Mouse (Mus musculus) MEL (cell line): ENCODE results near the gene Qars. TPM values are rescaled to one million over a fixed set of nuclear protein-coding genes. Genes with fewer than 3 reads are reported as not detected.

ENCODE experiments used
- DNase-seq: peaks from one replicate; pipeline ENCODE4 v3.0.0; 2011; ENCODE audit warnings: low read depth, low spot score
- H3K27ac ChIP-seq: 2 replicates; pipeline ENCODE4 v1.5.1; 2012; ENCODE audit warnings: low read depth, mild to moderate bottlenecking, control low read depth, low read length, moderate library complexity; ENCODE audit not compliant: control insufficient read depth
- H3K27me3 ChIP-seq, 2 experiments: fragments of 150-350 bp in 1 of 2; sonication (generic) in 1 of 2; 2 replicates each; pipeline ENCODE4 v1.6.1; 2012; ENCODE audit warnings: low read length in 2 of 2, mild to moderate bottlenecking in 2 of 2, improper control_type of control experiment in 1 of 2, moderate library complexity in 1 of 2; ENCODE audit not compliant: insufficient read depth in 2 of 2, control insufficient read depth in 1 of 2
- H3K36me3 ChIP-seq, 2 experiments: 2 replicates each; pipeline ENCODE4 v1.6.1; 2012 to 2014; ENCODE audit warnings: low read length in 2 of 2, improper control_type of control experiment in 1 of 2, inconsistent platforms in 1 of 2, mild to moderate bottlenecking in 1 of 2; ENCODE audit not compliant: insufficient read depth in 2 of 2, control insufficient read depth in 1 of 2
- H3K4me1 ChIP-seq, 2 experiments: fragments of 150-350 bp in 1 of 2; sonication (generic) in 1 of 2; 2 replicates each; pipeline ENCODE4 v1.6.1; 2012; ENCODE audit warnings: low read length in 2 of 2, improper control_type of control experiment in 1 of 2, mild to moderate bottlenecking in 1 of 2; ENCODE audit not compliant: insufficient read depth in 2 of 2, control insufficient read depth in 1 of 2
- H3K4me3 ChIP-seq, 2 experiments: fragments of 150-350 bp in 1 of 2; sonication (generic) in 1 of 2; 2 replicates each; pipeline ENCODE4 v1.5.1; 2012; ENCODE audit warnings: low read depth in 2 of 2, low read length in 2 of 2, mild to moderate bottlenecking in 2 of 2, moderate library complexity in 2 of 2, control low read depth in 1 of 2, improper control_type of control experiment in 1 of 2; ENCODE audit not compliant: control insufficient read depth in 1 of 2, insufficient read depth in 1 of 2
- H3K79me2 ChIP-seq: 2 replicates; pipeline ENCODE4 v1.6.1; 2012; ENCODE audit warnings: mild to moderate bottlenecking, low read length, moderate library complexity; ENCODE audit not compliant: control insufficient read depth, poor library complexity, insufficient read depth
- H3K9ac ChIP-seq: 2 replicates; pipeline ENCODE4 v1.6.1; 2012; ENCODE audit warnings: low read depth, mild to moderate bottlenecking, control low read depth, low read length, moderate library complexity; ENCODE audit not compliant: control insufficient read depth, poor library complexity, severe bottlenecking
- H3K9me3 ChIP-seq: fragments of 150-350 bp; sonication (generic); replicated peaks from 2 replicates; pipeline ENCODE4 v1.6.1; 2012; ENCODE audit warnings: mild to moderate bottlenecking, low read length, improper control_type of control experiment, moderate library complexity; ENCODE audit not compliant: insufficient read depth
- BHLHE40 ChIP-seq: IDR thresholded peaks from 2 replicates; pipeline ENCODE4 v1.6.1; 2012; ENCODE audit warnings: low read depth, mild to moderate bottlenecking, inconsistent platforms, low read length, improper control_type of control experiment, borderline replicate concordance
- CTCF ChIP-seq, 3 experiments: IDR thresholded peaks in 2 of 3; conservative IDR thresholded peaks in 1 of 3; 2 replicates each; pipeline ENCODE4 v1.5.1; 2011 to 2012; ENCODE audit warnings: low read length in 3 of 3, low read depth in 2 of 3, mild to moderate bottlenecking in 2 of 3, improper control_type of control experiment in 1 of 3, inconsistent platforms in 1 of 3, mixed read lengths in 1 of 3, moderate library complexity in 1 of 3; ENCODE audit not compliant: control insufficient read depth in 1 of 3, insufficient read depth in 1 of 3, poor library complexity in 1 of 3, severe bottlenecking in 1 of 3
- E2F4 ChIP-seq: IDR thresholded peaks from 2 replicates; pipeline ENCODE4 v1.6.1; 2011; ENCODE audit warnings: low read depth, low read length, improper control_type of control experiment, borderline replicate concordance
- EP300 ChIP-seq, 2 experiments: IDR thresholded peaks; 2 replicates each; pipeline ENCODE4 v1.6.1; 2011; ENCODE audit warnings: improper control_type of control experiment in 2 of 2, low read length in 2 of 2, low read depth in 1 of 2, mild to moderate bottlenecking in 1 of 2
- GABPA ChIP-seq: IDR thresholded peaks from 2 replicates; pipeline ENCODE4 v1.6.1; 2012; ENCODE audit warnings: low read depth, mild to moderate bottlenecking, inconsistent platforms, low read length, improper control_type of control experiment, moderate library complexity
- JUND ChIP-seq: IDR thresholded peaks from 2 replicates; pipeline ENCODE4 v1.6.1; 2011; ENCODE audit warnings: low read depth, mild to moderate bottlenecking, improper control_type of control experiment, low read length
- KAT2A ChIP-seq: conservative IDR thresholded peaks from 2 replicates; pipeline ENCODE4 v1.6.1; 2012; ENCODE audit warnings: low read depth, low read length, improper control_type of control experiment, inconsistent platforms
- MAFK ChIP-seq: IDR thresholded peaks from 2 replicates; pipeline ENCODE4 v1.6.1; 2011; ENCODE audit warnings: low read depth, mild to moderate bottlenecking, low read length, improper control_type of control experiment, borderline replicate concordance
- MAX ChIP-seq: IDR thresholded peaks from 2 replicates; pipeline ENCODE4 v1.6.1; 2011; ENCODE audit warnings: low read length, improper control_type of control experiment
- MAZ ChIP-seq: IDR thresholded peaks from 2 replicates; pipeline ENCODE4 v1.6.1; 2012; ENCODE audit warnings: low read depth, mild to moderate bottlenecking, inconsistent platforms, low read length, improper control_type of control experiment
- MEF2A ChIP-seq: IDR thresholded peaks from 2 replicates; pipeline ENCODE4 v1.6.1; 2014; ENCODE audit warnings: low read depth, mild to moderate bottlenecking, inconsistent platforms, low read length, improper control_type of control experiment; ENCODE audit not compliant: poor library complexity, insufficient replicate concordance, severe bottlenecking; ENCODE audit errors: extremely low read depth
- MXI1 ChIP-seq: IDR thresholded peaks from 2 replicates; pipeline ENCODE4 v1.6.1; 2011; ENCODE audit warnings: mild to moderate bottlenecking, low read depth, low read length, improper control_type of control experiment
- MYC ChIP-seq: IDR thresholded peaks from 2 replicates; pipeline ENCODE4 v1.6.1; 2011; ENCODE audit warnings: low read depth, mild to moderate bottlenecking, low read length, improper control_type of control experiment, moderate library complexity
- POLR2AphosphoS2 ChIP-seq: IDR thresholded peaks from 2 replicates; pipeline ENCODE4 v1.6.1; 2011; ENCODE audit warnings: low read length, improper control_type of control experiment
- POLR2AphosphoS5 ChIP-seq: IDR thresholded peaks from 2 replicates; pipeline ENCODE4 v1.6.1; 2012; ENCODE audit warnings: low read depth, borderline replicate concordance, mild to moderate bottlenecking, inconsistent platforms, low read length, moderate library complexity, mixed read lengths
- SIN3A ChIP-seq: IDR thresholded peaks from 2 replicates; pipeline ENCODE4 v1.6.1; 2012; ENCODE audit warnings: low read length, improper control_type of control experiment, inconsistent platforms
- TAL1 ChIP-seq: IDR thresholded peaks from 2 replicates; pipeline ENCODE4 v1.6.1; 2012; ENCODE audit warnings: mild to moderate bottlenecking, inconsistent platforms, low read length, moderate library complexity, mixed read lengths
- TCF12 ChIP-seq: IDR thresholded peaks from 2 replicates; pipeline ENCODE4 v1.6.1; 2014; ENCODE audit warnings: low read depth, mild to moderate bottlenecking, inconsistent platforms, low read length, improper control_type of control experiment, moderate library complexity
- USF1 ChIP-seq: IDR thresholded peaks from 2 replicates; pipeline ENCODE4 v1.6.1; 2014; ENCODE audit warnings: low read depth, mild to moderate bottlenecking, inconsistent platforms, low read length, improper control_type of control experiment, moderate library complexity
- USF2 ChIP-seq, 2 experiments: IDR thresholded peaks; 2 replicates each; pipeline ENCODE4 v1.6.1; 2011 to 2012; ENCODE audit warnings: improper control_type of control experiment in 2 of 2, low read length in 2 of 2, borderline replicate concordance in 1 of 2, inconsistent platforms in 1 of 2, low read depth in 1 of 2, mild to moderate bottlenecking in 1 of 2; ENCODE audit not compliant: insufficient read depth in 1 of 2
- ZKSCAN1 ChIP-seq: IDR thresholded peaks from 2 replicates; pipeline ENCODE4 v1.6.1; 2012; ENCODE audit warnings: low read depth, mild to moderate bottlenecking, inconsistent platforms, low read length, improper control_type of control experiment, moderate library complexity
- ZMIZ1 ChIP-seq: IDR thresholded peaks from 2 replicates; pipeline ENCODE4 v1.6.1; 2012; ENCODE audit warnings: low read depth, mild to moderate bottlenecking, inconsistent platforms, low read length, improper control_type of control experiment, moderate library complexity
- ZNF384 ChIP-seq: IDR thresholded peaks from 2 replicates; pipeline ENCODE4 v1.6.1; 2012; ENCODE audit warnings: low read depth, mild to moderate bottlenecking, inconsistent platforms, low read length, improper control_type of control experiment
- polyA plus RNA-seq, 2 experiments: library from polyadenylated mRNA; stranded (reverse) in 1 of 2; unstranded in 1 of 2; fragments of >175 nt in 1 of 2; fragments of >200 nt in 1 of 2; gene quantifications; 2 replicates each; pipeline versions ENCODE4 v1.2.1 to v1.2.4; 2012; ENCODE audit warnings: low replicate concordance in 2 of 2, low read depth in 1 of 2; ENCODE audit not compliant: insufficient read length in 2 of 2, insufficient read depth in 1 of 2, missing spikeins in 1 of 2
- total RNA-seq: library from RNA; depleted of rRNA; stranded (reverse); fragments of 300-350 nt; gene quantifications from 2 replicates; pipeline ENCODE4 v1.2.3, GENCODE M21; 2012

The Qars gene
- total and polyA plus RNA-seq, 3 experiments: 286 to 407 TPM; not detected in 1

GRCm38 (mm10) chr9:108507619-108508434 is at the start of gene Qars (continued):
- TF ChIP-seq CTCF (IDR thresholded peaks at IDR 0.05 in 2 of 3, conservative IDR thresholded peaks at IDR 0.05 in 1 of 3; ENCODE audit: control insufficient read depth in 1 of 3, insufficient read depth in 1 of 3, low read depth in 2 of 3, low read length in 3 of 3, poor library complexity in 1 of 3, severe bottlenecking in 1 of 3): no peak
- no peak for TF ChIP-seq GABPA
- TF ChIP-seq BHLHE40: no peak
- no peak for TF ChIP-seq E2F4
- TF ChIP-seq POLR2AphosphoS2: no peak; the same call in 1 of the 2 replicates

- Histone ChIP-seq H3K9ac (peak overlapping the region; percentile 29), H3K9me3 (no peaks in the 10 kb centered on the region), H3K79me2 (peaks cover 16% of the 10 kb centered on the region), H3K36me3 (peaks cover 0 to 27% of the 10 kb centered on the region in 2 experiments; a peak in 2 of 4 replicates), H3K4me1 (peaks cover 13 to 42% of the 10 kb centered on the region in 2 experiments), H3K4me3 (peak overlapping the region; percentile 80 to 96), H3K27me3 (no peaks in the 10 kb centered on the region), H3K27ac (peak overlapping the region; percentile 74)
- no peak for DNase-seq
- 0 out of 4 replicates have a peak, but pooled peaks of 1 of the 2 experiments have one; percentile 7 for TF ChIP-seq EP300 (IDR thresholded peaks at IDR 0.05; ENCODE audit: low read depth in 1 of 2, low read length in 2 of 2)
- TF ChIP-seq MAFK: no peak
- 0 out of 2 replicates have a peak, but pooled peaks have one; percentile 40 for TF ChIP-seq MYC
- TF ChIP-seq ZMIZ1: no peak; the same call in 1 of the 2 replicates
These were observed 47.6 kb upstream of the Qars start for GRCm38 (mm10) chr9:108459939-108460318.

DNA sequence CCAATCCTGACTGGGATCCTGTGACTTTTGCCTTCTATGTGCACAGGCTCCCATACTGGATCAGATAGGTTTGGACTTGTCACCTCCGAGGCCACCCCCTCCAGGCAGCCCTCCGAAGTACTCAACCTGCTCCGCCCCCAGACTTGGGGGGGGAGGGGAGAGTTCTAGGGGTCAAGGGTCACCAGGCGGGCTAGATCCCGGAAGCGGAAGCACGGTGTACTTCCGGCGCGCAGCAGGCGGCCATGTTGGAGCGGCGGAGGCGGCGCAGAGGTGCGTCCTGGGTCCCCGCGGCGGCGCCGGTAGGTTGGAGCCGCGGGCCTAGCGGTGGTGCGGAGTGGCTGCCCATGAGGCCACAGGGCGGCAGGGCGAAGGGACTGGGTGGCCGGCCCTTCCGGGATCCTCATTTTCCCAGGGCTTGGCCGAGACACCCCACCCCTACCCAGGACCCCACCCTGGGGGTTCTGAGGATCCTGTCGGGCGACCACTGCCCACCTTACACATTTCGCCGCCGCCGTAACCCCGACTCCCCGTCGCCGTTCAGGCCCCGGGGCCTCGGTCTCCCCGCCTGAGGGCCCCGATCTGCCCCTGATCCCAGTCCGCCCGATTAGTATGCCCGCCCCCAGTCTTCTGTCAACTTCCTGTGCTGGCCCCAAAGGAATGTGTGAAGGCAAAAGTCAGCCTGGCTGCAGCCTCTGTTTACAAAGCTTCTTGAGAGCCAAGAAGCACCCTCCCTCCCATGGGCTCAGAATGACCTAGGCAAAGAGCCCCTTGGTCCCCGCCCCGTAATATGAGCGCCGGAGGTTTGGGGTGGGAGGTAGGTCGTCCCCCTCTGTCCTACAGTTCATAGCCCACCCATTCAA is 47.0 kb upstream of the Qars start, which contains the start of gene Ccdc71:
Gene Ccdc71 (plus strand): TSS at position 209 of the 860 bp plus-strand sequence.
- peaks cover 13 to 38% of the 10 kb centered on the region in 2 experiments for H3K4me1 ChIP-seq
- no peak for TF ChIP-seq TAL1
- no peak for TF ChIP-seq USF1
- peak; percentile 89 for TF ChIP-seq SIN3A
- peak; percentile 31; the same call in 1 of the 2 replicates for TF ChIP-seq TCF12
- TF ChIP-seq POLR2AphosphoS2: peak; percentile 69; the same call in 1 of the 2 replicates
- TF ChIP-seq MAX: no peak
- TF ChIP-seq E2F4: no peak
- no peak for TF ChIP-seq USF2 (IDR thresholded peaks at IDR 0.05; ENCODE audit: borderline replicate concordance in 1 of 2, insufficient read depth in 1 of 2, low read depth in 1 of 2, low read length in 2 of 2)
- TF ChIP-seq POLR2AphosphoS5: no peak
- no peak for TF ChIP-seq MEF2A
- peak; percentile 91 for TF ChIP-seq KAT2A
- peak; percentile 77; the same call in 1 of the 2 replicates for TF ChIP-seq ZKSCAN1
- TF ChIP-seq MXI1: peak; percentile 42; the same call in 1 of the 2 replicates
- no peak for TF ChIP-seq JUND
- peak; percentile 87 for TF ChIP-seq MAZ
- TF ChIP-seq BHLHE40: 0 out of 2 replicates have a peak, but pooled peaks have one; percentile 39
- peak; percentile 42; the same call in 1 of the 2 replicates for TF ChIP-seq ZMIZ1
- peak in 1 of 2 experiments; percentile 57; a peak in 2 of 4 replicates for TF ChIP-seq EP300 (IDR thresholded peaks at IDR 0.05; ENCODE audit: low read depth in 1 of 2, low read length in 2 of 2)
- no peak for TF ChIP-seq ZNF384

More for the DNA sequence above, 47.0 kb upstream of the Qars start, which contains the start of gene Ccdc71:
- Histone ChIP-seq H3K36me3 (peaks cover 0 to 27% of the 10 kb centered on the region in 2 experiments; a peak in 2 of 4 replicates), H3K79me2 (peaks cover 16% of the 10 kb centered on the region), H3K27me3 (no peaks in the 10 kb centered on the region), H3K9me3 (no peaks in the 10 kb centered on the region), H3K27ac (peak within 1 kb of the TSS; percentile 74), H3K9ac (peak within 1 kb of the TSS; percentile 86), H3K4me3 (peak within 1 kb of the TSS; percentile 80 to 96)
- peak; percentile 92 for DNase-seq
